Mouse (Mus musculus): ENCODE data around the gene Slc25a20. TPM values are rescaled to one million over a fixed set of nuclear protein-coding genes. Genes with fewer than 3 reads are reported as not detected.
A peak's percentile ranks its signal among the peaks of the same experiment; 100 is the strongest.

Slc25a20 gene
- total and polyA plus RNA-seq, 2 experiments from 2014 or later = 41.1 to 49.7 TPM

GRCm38 (mm10) chr9:108703373-108704110 lies 41.7 kb downstream of the Slc25a20 start:
- TF ChIP-seq CTCF (IDR thresholded peaks at IDR 0.05; ENCODE audit: low read depth) = no peak
- 27% methylated on average over 12 of the region's 12 CpGs for WGBS
- Histone ChIP-seq H3K9me3 (ENCODE audit: low read length) (no peaks in the 10 kb centered on the region), H3K4me1 (ENCODE audit: insufficient read depth, low read length) (peaks cover 4% of the 10 kb centered on the region; the same call in 1 of the 2 replicates), H3K4me2 (ENCODE audit: low read depth, low read length) (0 out of 2 replicates have a peak overlapping the region, but pooled peaks have one; percentile 11), H3K27ac (peak overlapping the region; percentile 36; the same call in 1 of the 2 replicates), H3K27me3 (ENCODE audit: insufficient read depth, low read length) (no peaks in the 10 kb centered on the region), H3K9ac (replicated peaks; ENCODE audit: low read length) (no peak overlapping the region), H3K36me3 (ENCODE audit: insufficient read depth, low read length) (no peaks in the 10 kb centered on the region), H3K4me3 (ENCODE audit: low read length) (no peak overlapping the region)
- no peak for DNase-seq (ENCODE audit: low spot score)
- no peak for ATAC-seq

GRCm38 (mm10) chr9:108704591-108704990 lies 42.7 kb downstream of the Slc25a20 start:
- H3K36me3 ChIP-seq (ENCODE audit: insufficient read depth, low read length) = no peaks in the 10 kb centered on the region
- 70% methylated on average over 7 of the region's 7 CpGs for WGBS
- no peak overlapping the region for H3K4me2 ChIP-seq (ENCODE audit: low read depth, low read length)
- H3K4me3 ChIP-seq (ENCODE audit: low read length) = no peak overlapping the region
- no peak overlapping the region for H3K27ac ChIP-seq
- H3K9me3 ChIP-seq (ENCODE audit: low read length) = no peaks in the 10 kb centered on the region
- no peak overlapping the region for H3K9ac ChIP-seq (replicated peaks; ENCODE audit: low read length)
- ATAC-seq = no peak
- TF ChIP-seq CTCF (IDR thresholded peaks at IDR 0.05; ENCODE audit: low read depth) = no peak
- no peak for DNase-seq (ENCODE audit: low spot score)
- no peaks in the 10 kb centered on the region for H3K27me3 ChIP-seq (ENCODE audit: insufficient read depth, low read length)
- H3K4me1 ChIP-seq (ENCODE audit: insufficient read depth, low read length) = peaks cover 4% of the 10 kb centered on the region; the same call in 1 of the 2 replicates

- Histone ChIP-seq H3K36me3 (ENCODE audit: insufficient read depth, low read length) (no peaks in the 10 kb centered on the region), H3K4me3 (ENCODE audit: low read length) (no peak overlapping the region), H3K9me3 (ENCODE audit: low read length) (no peaks in the 10 kb centered on the region), H3K9ac (replicated peaks; ENCODE audit: low read length) (no peak overlapping the region), H3K27ac (no peak overlapping the region), H3K27me3 (ENCODE audit: insufficient read depth, low read length) (no peaks in the 10 kb centered on the region), H3K4me1 (ENCODE audit: insufficient read depth, low read length) (peaks cover 4% of the 10 kb centered on the region; the same call in 1 of the 2 replicates), H3K4me2 (ENCODE audit: low read depth, low read length) (no peak overlapping the region)
- ATAC-seq (no peak), DNase-seq (ENCODE audit: low spot score) (no peak)
- TF ChIP-seq CTCF (IDR thresholded peaks at IDR 0.05; ENCODE audit: low read depth) = no peak
- 90% methylated on average over 2 of the region's 2 CpGs for WGBS
These were observed 45.3 kb downstream of the Slc25a20 start for GRCm38 (mm10) chr9:108707212-108707611.

DNA sequence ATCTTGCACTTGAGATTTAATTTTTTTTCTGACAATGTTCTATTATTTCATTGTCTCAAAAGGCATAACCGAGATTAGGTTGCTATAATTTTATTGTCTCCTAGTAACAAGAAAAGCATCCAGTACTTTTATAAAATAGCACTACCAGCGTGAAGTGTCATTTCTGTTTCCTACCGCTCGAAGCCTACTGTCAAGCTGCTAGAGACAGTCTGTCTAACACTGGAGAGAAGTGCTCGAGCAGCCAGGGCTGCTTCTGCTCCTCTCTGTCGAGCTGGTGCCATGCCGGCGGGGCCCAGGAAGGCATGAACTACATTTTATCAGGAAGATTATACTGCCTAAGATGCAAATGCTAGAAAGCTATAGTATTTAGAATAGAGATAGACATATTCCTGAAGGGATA lies 46.9 kb downstream of the Slc25a20 start:
- DNase-seq (ENCODE audit: low spot score) = no peak
- peaks cover 2% of the 10 kb centered on the region; the same call in 1 of the 2 replicates for H3K4me1 ChIP-seq (ENCODE audit: insufficient read depth, low read length)
- ATAC-seq = no peak
- TF ChIP-seq CTCF (IDR thresholded peaks at IDR 0.05; ENCODE audit: low read depth) = no peak
- H3K4me2 ChIP-seq (ENCODE audit: low read depth, low read length) = no peak overlapping the region
- H3K36me3 ChIP-seq (ENCODE audit: insufficient read depth, low read length) = no peaks in the 10 kb centered on the region
- H3K4me3 ChIP-seq (ENCODE audit: low read length) = no peak overlapping the region
- no peak overlapping the region for H3K27ac ChIP-seq
- H3K9me3 ChIP-seq (ENCODE audit: low read length) = no peaks in the 10 kb centered on the region
- H3K9ac ChIP-seq (replicated peaks; ENCODE audit: low read length) = no peak overlapping the region
- no peaks in the 10 kb centered on the region for H3K27me3 ChIP-seq (ENCODE audit: insufficient read depth, low read length)
- WGBS = 79% methylated on average over 8 of the region's 8 CpGs

DNA sequence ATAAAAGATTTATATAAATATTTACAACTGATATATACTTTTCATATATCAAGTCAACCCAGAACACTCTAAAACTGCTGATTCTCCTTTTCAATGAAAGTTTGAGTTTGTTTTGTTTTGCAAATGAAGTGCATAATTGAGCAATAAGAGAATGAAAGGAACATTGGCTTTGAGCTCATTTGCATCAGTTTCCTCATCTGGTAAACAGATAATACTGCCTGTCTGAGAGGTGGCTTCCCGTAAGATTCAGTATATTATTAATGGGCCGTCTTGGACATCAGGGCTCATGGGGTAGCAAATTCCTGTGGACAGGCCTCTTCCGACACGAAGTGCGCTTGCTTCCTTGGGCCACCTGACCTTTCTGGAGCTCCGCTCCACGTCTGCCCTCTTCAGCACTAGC lies 48.9 kb downstream of the Slc25a20 start:
- no peak for ATAC-seq
- no peak overlapping the region for H3K4me2 ChIP-seq (ENCODE audit: low read depth, low read length)

GRCm38 (mm10) chr9:108716199-108716598 lies 54.3 kb downstream of the Slc25a20 start:
- TF ChIP-seq CTCF (IDR thresholded peaks at IDR 0.05; ENCODE audit: low read depth) = no peak
- ATAC-seq (no peak), DNase-seq (ENCODE audit: low spot score) (no peak)
- Histone ChIP-seq H3K4me3 (ENCODE audit: low read length) (no peak overlapping the region), H3K36me3 (ENCODE audit: insufficient read depth, low read length) (peaks cover 11% of the 10 kb centered on the region; the same call in 1 of the 2 replicates), H3K4me1 (ENCODE audit: insufficient read depth, low read length) (no peaks in the 10 kb centered on the region), H3K4me2 (ENCODE audit: low read depth, low read length) (no peak overlapping the region), H3K27me3 (ENCODE audit: insufficient read depth, low read length) (no peaks in the 10 kb centered on the region), H3K9ac (replicated peaks; ENCODE audit: low read length) (no peak overlapping the region), H3K27ac (no peak overlapping the region), H3K9me3 (ENCODE audit: low read length) (no peaks in the 10 kb centered on the region)
- WGBS = 87% methylated on average over 4 of the region's 4 CpGs

More for the DNA sequence above, 48.9 kb downstream of the Slc25a20 start:
- H3K9me3 ChIP-seq (ENCODE audit: low read length) = no peaks in the 10 kb centered on the region
- no peaks in the 10 kb centered on the region for H3K4me1 ChIP-seq (ENCODE audit: insufficient read depth, low read length)
- H3K9ac ChIP-seq (replicated peaks; ENCODE audit: low read length) = no peak overlapping the region
- 78% methylated on average over 7 of the region's 7 CpGs for WGBS
- no peak for DNase-seq (ENCODE audit: low spot score)
- H3K36me3 ChIP-seq (ENCODE audit: insufficient read depth, low read length) = no peaks in the 10 kb centered on the region
- H3K27ac ChIP-seq = no peak overlapping the region
- H3K4me3 ChIP-seq (ENCODE audit: low read length) = no peak overlapping the region
- H3K27me3 ChIP-seq (ENCODE audit: insufficient read depth, low read length) = no peaks in the 10 kb centered on the region
- no peak for TF ChIP-seq CTCF (IDR thresholded peaks at IDR 0.05; ENCODE audit: low read depth)

DNA sequence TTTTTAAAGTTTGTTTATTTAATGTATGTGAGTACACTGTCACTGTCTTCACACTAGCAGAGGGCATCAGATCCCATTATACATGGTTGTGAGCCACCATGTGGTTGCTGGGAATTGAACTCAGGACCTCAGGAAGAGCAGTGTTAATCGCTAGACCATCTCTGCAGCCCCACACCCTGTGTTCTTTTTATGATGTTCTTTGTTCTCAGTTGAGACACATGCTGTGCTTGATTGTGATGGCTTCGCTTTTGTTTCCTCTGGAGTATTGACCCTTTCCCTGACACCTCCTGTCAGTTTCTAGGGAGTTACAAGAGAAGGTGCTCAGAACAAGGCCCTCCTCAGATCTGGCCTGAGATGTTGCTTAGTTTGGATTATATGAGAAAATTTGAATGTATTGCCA lies 61.9 kb downstream of the Slc25a20 start:
- no peaks in the 10 kb centered on the region for H3K9me3 ChIP-seq (ENCODE audit: low read length)
- peaks cover 12% of the 10 kb centered on the region; the same call in 1 of the 2 replicates for H3K36me3 ChIP-seq (ENCODE audit: insufficient read depth, low read length)
- H3K4me1 ChIP-seq (ENCODE audit: insufficient read depth, low read length) = no peaks in the 10 kb centered on the region
- ATAC-seq (no peak), DNase-seq (ENCODE audit: low spot score) (no peak)
- H3K9ac ChIP-seq (replicated peaks; ENCODE audit: low read length) = no peak overlapping the region
- H3K27ac ChIP-seq = no peak overlapping the region
- no peaks in the 10 kb centered on the region for H3K27me3 ChIP-seq (ENCODE audit: insufficient read depth, low read length)
- 11% methylated on average over 2 of the region's 2 CpGs for WGBS
- TF ChIP-seq CTCF (IDR thresholded peaks at IDR 0.05; ENCODE audit: low read depth) = no peak
- no peak overlapping the region for H3K4me2 ChIP-seq (ENCODE audit: low read depth, low read length)
- no peak overlapping the region for H3K4me3 ChIP-seq (ENCODE audit: low read length)
